Mouse (Mus musculus): ENCODE results near the gene Macrod2.

DNA sequence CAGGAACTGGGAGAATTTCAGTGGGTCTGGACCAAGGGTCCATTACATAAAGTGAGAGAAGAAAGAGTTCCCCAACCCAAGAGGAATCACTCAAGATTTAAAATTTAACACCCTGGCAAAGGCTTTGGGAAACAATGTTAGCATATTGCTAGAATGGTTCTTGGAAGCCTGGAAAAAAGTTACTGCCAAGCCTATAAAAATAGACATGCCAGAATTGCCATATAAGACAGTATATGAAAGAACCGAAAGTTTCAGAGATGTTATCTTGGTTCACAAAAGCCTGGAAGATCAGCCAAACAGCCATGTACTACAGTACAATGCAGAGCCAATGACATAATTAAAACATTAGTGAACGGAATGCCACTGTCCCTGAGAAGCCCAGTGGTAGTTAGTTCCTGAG lies 575.1 kb downstream of the Macrod2 start:
- TF ChIP-seq CTCF (IDR thresholded peaks at IDR 0.05; ENCODE audit: control insufficient read depth, insufficient read depth, insufficient read length) (no peak), USF1 (IDR thresholded peaks at IDR 0.05; ENCODE audit: low read depth) (no peak)

Measured in C2C12 (cell line).